Mouse (Mus musculus) cerebellum, postnatal 4 days (tissue): ENCODE data around the gene Flvcr1.

ENCODE experiments used
- DNase-seq, 2 experiments: peaks; one replicate each; pipeline ENCODE4 v3.0.0; 2022; ENCODE audit warnings: low spot score in 2 of 2, mixed read lengths in 1 of 2

Flvcr1 gene

GRCm38 (mm10) chr1:191026021-191026713 lies at the start of gene Flvcr1:
TSS of gene Flvcr1 (minus strand) at chr1:191026158.
- DNase-seq: peak; percentile 95 to 98

- peak in 1 of 2 experiments; percentile 51 for DNase-seq
Observed at GRCm38 (mm10) chr1:191075199-191075883, 49.4 kb upstream of the Flvcr1 start.

GRCm38 (mm10) chr1:191073486-191073885 lies 47.5 kb upstream of the Flvcr1 start:
- DNase-seq: no peak

- no peak for DNase-seq
Observed at GRCm38 (mm10) chr1:191073001-191073400, 47.0 kb upstream of the Flvcr1 start.

GRCm38 (mm10) chr1:191072329-191072913 lies 46.5 kb upstream of the Flvcr1 start:
- no peak for DNase-seq

GRCm38 (mm10) chr1:191071613-191072012 lies 45.7 kb upstream of the Flvcr1 start:
- no peak for DNase-seq

GRCm38 (mm10) chr1:191070259-191070658 lies 44.3 kb upstream of the Flvcr1 start:
- DNase-seq: no peak

- DNase-seq: no peak
Observed at GRCm38 (mm10) chr1:191068377-191068776, 42.4 kb upstream of the Flvcr1 start.

GRCm38 (mm10) chr1:191065188-191065587 lies 39.2 kb upstream of the Flvcr1 start:
- no peak for DNase-seq

- DNase-seq: no peak
Observed at GRCm38 (mm10) chr1:191064535-191064934, 38.6 kb upstream of the Flvcr1 start.

GRCm38 (mm10) chr1:191063700-191064099 lies 37.7 kb upstream of the Flvcr1 start:
- no peak for DNase-seq

GRCm38 (mm10) chr1:191062781-191063485 lies 37.0 kb upstream of the Flvcr1 start, which contains the start of the genes Tatdn3 and Nsl1:
TSS of gene Tatdn3 (minus strand) at chr1:191062932.
TSS of gene Nsl1 (plus strand) at chr1:191063012.
- peak; percentile 97 for DNase-seq

GRCm38 (mm10) chr1:191062241-191062780 lies 36.4 kb upstream of the Flvcr1 start:
- no peak for DNase-seq

- DNase-seq: no peak
Observed at GRCm38 (mm10) chr1:191057461-191057860, 31.5 kb upstream of the Flvcr1 start.

GRCm38 (mm10) chr1:191055533-191055873 lies 29.5 kb upstream of the Flvcr1 start:
- no peak for DNase-seq

- no peak for DNase-seq
Observed at GRCm38 (mm10) chr1:191054870-191055532, 29.0 kb upstream of the Flvcr1 start.

GRCm38 (mm10) chr1:191053555-191053954 lies 27.6 kb upstream of the Flvcr1 start:
- no peak for DNase-seq

GRCm38 (mm10) chr1:191046231-191046824 lies 20.4 kb upstream of the Flvcr1 start:
- DNase-seq: no peak

GRCm38 (mm10) chr1:191045264-191045663 lies 19.3 kb upstream of the Flvcr1 start:
- DNase-seq: no peak

- DNase-seq: no peak
Observed at GRCm38 (mm10) chr1:191042688-191043087, 16.7 kb upstream of the Flvcr1 start.

- no peak for DNase-seq
Observed at GRCm38 (mm10) chr1:191042106-191042505, 16.1 kb upstream of the Flvcr1 start.
